Mouse (Mus musculus) liver, embryonic 14.5 days (tissue): ENCODE results near the gene Hoxa2. TPM values are rescaled to one million over a fixed set of nuclear protein-coding genes. Genes with fewer than 3 reads are reported as not detected.
A peak's percentile ranks its signal among the peaks of the same experiment; 100 is the strongest.

ENCODE experiments used
- ATAC-seq: fragments of 200-750 bp; cut with Nextera tagmentation; 2 replicates; pipeline ENCODE4 v1.8.0; 2017; ENCODE audit warnings: moderate number of reproducible peaks, mild to moderate bottlenecking, moderate library complexity; ENCODE audit not compliant: insufficient read depth
- DNase-seq, 3 experiments: peaks; one replicate each; pipeline ENCODE4 v3.0.0-alpha.2; 2012 to 2013; ENCODE audit warnings: low read depth in 3 of 3, low spot score in 3 of 3
- H3K27ac ChIP-seq: fragments of 300-500 bp; sonication (generic); 2 replicates; pipeline ENCODE4 v1.5.1; 2014; ENCODE audit warnings: moderate library complexity, mild to moderate bottlenecking, control low read depth, inconsistent platforms
- H3K27me3 ChIP-seq: fragments of 300-500 bp; sonication (generic); 2 replicates; pipeline ENCODE4 v1.6.1; 2014; ENCODE audit warnings: mild to moderate bottlenecking, low read length, moderate library complexity; ENCODE audit not compliant: control insufficient read depth, insufficient read depth
- H3K36me3 ChIP-seq: fragments of 300-500 bp; sonication (generic); replicated peaks from 2 replicates; pipeline ENCODE4 v1.6.1; 2014; ENCODE audit warnings: low read depth; ENCODE audit not compliant: control insufficient read depth, insufficient read depth
- H3K4me1 ChIP-seq, 2 experiments: fragments of 200-500 bp in 1 of 2; fragments of 300-500 bp in 1 of 2; sonication (generic) in 1 of 2; replicated peaks; 2 replicates each; pipeline ENCODE4 v1.6.1; 2012 to 2014; ENCODE audit warnings: antibody characterized with exemption in 1 of 2, inconsistent platforms in 1 of 2, low read length in 1 of 2; ENCODE audit not compliant: control insufficient read depth in 2 of 2, insufficient read depth in 2 of 2
- H3K4me2 ChIP-seq: fragments of 300-500 bp; sonication (generic); 2 replicates; pipeline ENCODE4 v1.6.1; 2014; ENCODE audit warnings: low read depth, mild to moderate bottlenecking, control low read depth, moderate library complexity
- H3K4me3 ChIP-seq, 2 experiments: fragments of 200-500 bp in 1 of 2; fragments of 300-500 bp in 1 of 2; sonication (generic) in 1 of 2; 2 replicates each; pipeline ENCODE4 v1.5.1; 2012 to 2014; ENCODE audit warnings: low read depth in 2 of 2, low read length in 2 of 2, mild to moderate bottlenecking in 2 of 2, control low read depth in 1 of 2, inconsistent platforms in 1 of 2, moderate library complexity in 1 of 2; ENCODE audit not compliant: insufficient read depth in 1 of 2
- H3K9ac ChIP-seq: fragments of 300-500 bp; sonication (generic); replicated peaks from 2 replicates; pipeline ENCODE4 v1.6.1; 2014; ENCODE audit warnings: mild to moderate bottlenecking, control low read depth, moderate library complexity
- H3K9me3 ChIP-seq: fragments of 300-500 bp; sonication (generic); 2 replicates; pipeline ENCODE4 v1.6.1; 2016; ENCODE audit warnings: low read length, mixed read lengths; ENCODE audit not compliant: control insufficient read depth
- CTCF ChIP-seq: IDR thresholded peaks from 2 replicates; pipeline ENCODE4 v1.5.1; 2016; ENCODE audit warnings: antibody characterized with exemption, low read depth, control low read depth
- EP300 ChIP-seq: IDR thresholded peaks from 2 replicates; pipeline ENCODE4 v1.6.1; 2016; ENCODE audit warnings: antibody characterized with exemption, low read depth
- WGBS: fragments of 180-500 bp; shearing (Covaris S2); extraction: QIAGEN DNeasy Blood & Tissue Kit; methylation state at CpG from one replicate; pipeline ENCODE4 v1.1.7; 2014; ENCODE audit not compliant: insufficient replicate concordance; 5-methylcytosine and 5-hydroxymethylcytosine counted together
- polyA plus RNA-seq, 2 experiments: library from polyadenylated mRNA; depleted of rRNA in 1 of 2; stranded (reverse) in 1 of 2; unstranded in 1 of 2; fragments of >200 nt; fragmentation: Nextera tagmentation in 1 of 2; extraction: Ambion mirVana in 1 of 2; gene quantifications; 2 replicates each; pipeline versions ENCODE4 v1.2.1 to v1.2.3; 2012 to 2014

Gene Hoxa2
- polyA plus RNA-seq, 2 experiments: 0.14 to 0.26 TPM

DNA sequence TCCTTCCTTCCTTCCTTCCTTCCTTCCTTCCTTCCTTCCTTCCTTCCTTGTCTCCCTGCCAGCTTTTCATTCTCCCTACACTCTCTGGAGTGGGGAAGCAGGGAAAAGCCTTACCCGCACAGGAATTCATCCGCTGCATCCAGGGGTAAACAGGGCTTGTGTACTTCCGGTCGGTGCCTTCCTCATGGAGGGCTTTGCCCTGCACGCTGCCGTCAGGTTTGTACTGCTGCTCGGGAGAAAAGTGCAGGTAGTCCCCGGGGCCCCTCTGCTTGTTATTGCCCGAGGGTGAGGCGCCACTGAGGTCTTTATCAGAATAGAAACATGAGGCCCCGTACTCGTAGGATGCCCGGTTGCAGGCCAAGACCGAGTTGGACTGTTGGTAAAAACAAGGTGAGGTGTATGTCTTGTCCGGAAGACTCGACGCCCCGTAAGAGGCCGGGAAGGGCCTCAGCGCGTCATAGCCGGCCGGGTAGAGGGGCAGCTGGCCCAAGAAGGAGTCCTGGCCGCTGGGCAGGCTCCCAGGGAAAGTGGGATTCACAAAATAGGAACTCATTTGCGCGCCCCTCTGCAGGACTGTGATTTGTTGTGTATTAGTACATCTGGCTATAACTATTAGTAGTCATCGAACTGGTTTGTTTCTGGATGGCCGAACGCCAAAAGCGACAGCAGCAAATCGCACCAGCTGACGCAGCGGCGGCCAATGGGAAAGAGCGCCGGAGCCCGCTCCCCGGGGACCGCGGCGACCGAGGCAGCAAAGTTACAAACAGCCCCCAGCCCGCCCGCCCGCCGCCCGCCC, 43.6 kb upstream of the Hoxa2 start, which contains the start of gene Hoxa6:
Gene Hoxa6 (minus strand): TSS at position 651 of the 796 bp plus-strand sequence.
- H3K27me3 ChIP-seq: peaks cover 97% of the 10 kb centered on the region
- H3K36me3 ChIP-seq: no peaks in the 10 kb centered on the region
- no peak within 1 kb of the TSS for H3K9ac ChIP-seq
- no peaks in the 10 kb centered on the region for H3K9me3 ChIP-seq
- no peak within 1 kb of the TSS for H3K27ac ChIP-seq
- WGBS: 4% methylated on average over 47 of the region's 47 CpGs
- H3K4me2 ChIP-seq: 0 out of 2 replicates have a peak within 1 kb of the TSS, but pooled peaks have one; percentile 22
- no peaks in the 10 kb centered on the region for H3K4me1 ChIP-seq
- DNase-seq: no peak
- no peak for ATAC-seq
- no peak for TF ChIP-seq EP300
- TF ChIP-seq CTCF: no peak
- H3K4me3 ChIP-seq: no peak within 1 kb of the TSS

DNA sequence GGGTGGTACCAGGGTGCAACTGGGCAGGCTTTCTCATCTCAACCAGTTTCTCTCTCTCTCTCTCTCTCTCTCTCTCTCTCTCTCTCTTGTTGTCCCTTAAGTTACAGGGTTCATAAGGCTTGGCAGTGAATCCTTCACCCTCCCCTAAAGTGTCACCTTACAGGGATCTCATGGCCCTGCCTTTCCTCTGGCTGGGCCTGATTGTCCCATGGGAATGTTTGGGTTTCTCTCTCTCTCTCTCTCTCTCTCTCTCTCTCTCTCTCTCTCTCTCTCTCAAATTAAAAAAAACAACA, 43.0 kb upstream of the Hoxa2 start:
- Histone ChIP-seq H3K27me3 (peaks cover 97% of the 10 kb centered on the region), H3K4me3 (no peak overlapping the region), H3K27ac (no peak overlapping the region), H3K9me3 (no peaks in the 10 kb centered on the region), H3K4me2 (no peak overlapping the region), H3K9ac (no peak overlapping the region), H3K4me1 (no peaks in the 10 kb centered on the region), H3K36me3 (no peaks in the 10 kb centered on the region)
- ATAC-seq (no peak), DNase-seq (no peak)
- no peak for TF ChIP-seq CTCF

DNA sequence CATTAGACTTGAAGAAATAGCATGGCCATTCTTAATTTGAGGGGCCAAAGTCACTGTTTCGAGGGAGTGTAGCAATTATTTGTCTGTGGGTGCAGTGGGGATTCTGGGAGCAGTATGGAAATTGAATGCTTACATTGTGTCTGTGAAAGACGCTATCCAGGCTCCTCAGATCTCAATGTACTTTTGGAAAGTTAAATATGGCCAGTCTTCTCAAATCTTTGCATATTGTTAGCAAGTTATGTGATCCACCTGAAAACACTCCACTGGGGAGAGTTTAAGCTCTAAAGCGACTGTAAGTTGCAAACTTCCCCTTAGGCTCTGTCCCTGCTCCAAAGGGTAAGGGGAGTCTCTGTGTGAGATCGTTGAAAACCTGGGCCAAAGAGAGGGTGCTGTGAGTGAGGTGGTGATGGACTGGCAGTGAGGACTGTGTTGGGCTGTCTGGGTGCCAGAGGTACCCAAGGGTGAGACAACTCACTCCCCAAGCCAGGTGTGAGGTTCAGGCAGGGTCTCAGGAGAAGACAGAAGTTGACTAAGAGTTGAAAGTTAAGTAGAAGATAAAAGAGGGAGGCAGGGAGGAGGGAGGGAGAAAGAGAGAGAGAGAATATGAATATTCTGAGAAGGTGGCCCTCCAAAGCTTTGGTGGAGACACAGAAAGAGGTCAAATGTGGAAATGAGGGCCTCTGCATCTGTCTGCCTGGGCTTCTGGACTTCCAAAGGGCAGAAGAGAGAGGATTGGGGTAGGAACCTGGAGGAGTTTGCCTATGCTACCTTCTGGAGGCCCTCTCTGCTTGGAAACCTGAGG, 42.5 kb upstream of the Hoxa2 start:
- Histone ChIP-seq H3K9me3 (no peaks in the 10 kb centered on the region), H3K4me2 (no peak overlapping the region), H3K36me3 (no peaks in the 10 kb centered on the region), H3K9ac (no peak overlapping the region), H3K27ac (no peak overlapping the region), H3K4me1 (no peaks in the 10 kb centered on the region), H3K27me3 (peaks cover 97% of the 10 kb centered on the region), H3K4me3 (no peak overlapping the region)
- WGBS: 18% methylated on average over 4 of the region's 4 CpGs
- no peak for TF ChIP-seq EP300
- no peak for TF ChIP-seq CTCF
- DNase-seq (no peak), ATAC-seq (no peak)

DNA sequence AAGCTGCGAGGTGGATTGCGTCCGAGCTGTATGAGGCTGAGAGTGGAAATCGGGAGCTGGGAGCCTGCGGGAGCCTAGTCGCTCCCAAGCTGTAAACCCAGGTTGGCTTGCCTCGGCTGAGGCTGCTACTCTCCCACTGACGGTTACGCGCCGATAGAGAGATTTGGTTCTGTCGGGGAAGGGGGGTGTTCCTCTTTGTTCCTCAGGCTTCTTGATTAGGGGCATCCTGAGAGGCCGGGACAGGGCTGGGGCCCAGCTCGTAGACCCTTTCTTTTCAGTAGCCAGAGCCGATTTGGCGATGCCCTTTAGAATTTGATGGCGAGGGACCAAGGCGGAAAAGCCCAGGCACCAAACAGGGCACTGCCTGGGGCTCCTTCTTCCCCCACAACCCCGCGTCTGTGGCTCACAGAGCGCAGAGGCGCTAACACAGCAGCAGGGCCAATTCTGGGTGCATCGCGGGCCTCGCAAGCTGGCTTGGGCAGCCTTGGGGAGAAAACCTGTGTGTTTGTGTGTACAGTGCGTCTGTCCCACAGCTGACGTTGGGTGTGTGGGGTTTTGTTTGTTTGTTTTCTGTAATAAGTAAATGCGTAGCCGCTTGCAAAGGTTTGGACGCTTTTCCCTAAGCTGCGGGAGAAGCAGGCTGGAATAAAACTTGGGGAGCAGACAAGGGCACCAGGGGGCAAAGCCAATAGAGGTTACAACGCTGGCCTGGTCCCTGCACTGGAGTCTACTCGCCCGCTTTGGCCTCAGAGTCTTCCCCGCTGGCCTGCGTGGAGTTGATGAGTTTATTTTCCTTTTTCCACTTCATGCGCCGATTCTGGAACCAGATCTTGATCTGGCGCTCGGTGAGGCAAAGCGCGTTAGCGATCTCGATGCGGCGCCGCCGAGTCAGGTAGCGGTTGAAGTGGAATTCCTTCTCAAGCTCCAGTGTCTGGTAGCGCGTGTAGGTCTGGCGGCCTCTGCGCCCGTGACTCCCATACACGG, 41.3 kb upstream of the Hoxa2 start:
- Histone ChIP-seq H3K4me2 (no peak overlapping the region), H3K27me3 (peaks cover 96% of the 10 kb centered on the region), H3K36me3 (no peaks in the 10 kb centered on the region), H3K4me1 (no peaks in the 10 kb centered on the region), H3K4me3 (no peak overlapping the region), H3K9ac (no peak overlapping the region), H3K27ac (no peak overlapping the region), H3K9me3 (no peaks in the 10 kb centered on the region)
- TF ChIP-seq CTCF (no peak), EP300 (no peak)
- no peak for ATAC-seq
- WGBS: 18% methylated on average over 55 of the region's 55 CpGs
- DNase-seq: no peak

DNA sequence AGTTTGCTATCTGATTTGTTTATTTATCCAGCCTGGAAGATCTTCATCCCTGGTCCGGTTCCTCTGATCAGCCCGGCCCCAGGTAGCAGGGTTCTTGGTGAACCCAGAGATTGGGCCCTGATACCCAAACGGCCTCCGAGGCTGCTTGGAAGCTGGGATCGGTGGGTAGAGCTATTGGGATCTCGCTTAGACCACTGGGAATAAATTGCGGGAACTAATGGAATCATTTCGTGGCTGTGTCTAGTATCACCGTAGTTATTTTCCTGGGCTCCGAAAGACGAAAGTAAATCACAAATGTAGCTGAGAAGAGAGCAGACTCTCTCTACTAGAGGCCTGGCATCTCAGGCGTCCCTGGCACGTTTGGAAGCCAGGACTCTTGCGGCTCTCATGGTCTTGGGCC, 40.6 kb upstream of the Hoxa2 start:
- Histone ChIP-seq H3K9ac (no peak overlapping the region), H3K36me3 (no peaks in the 10 kb centered on the region), H3K4me3 (no peak overlapping the region), H3K27me3 (peaks cover 97% of the 10 kb centered on the region), H3K4me2 (no peak overlapping the region), H3K27ac (no peak overlapping the region), H3K9me3 (no peaks in the 10 kb centered on the region), H3K4me1 (no peaks in the 10 kb centered on the region)
- no peak for DNase-seq
- 18% methylated on average over 14 of the region's 14 CpGs for WGBS
- TF ChIP-seq CTCF (no peak), EP300 (no peak)
- no peak for ATAC-seq
